Mouse (Mus musculus): Measurements from ENCODE around the gene Fibin.

GRCm38 (mm10) chr2:110313305-110313824, 49.6 kb downstream of the Fibin start:
- TF ChIP-seq CTCF (IDR thresholded peaks at IDR 0.05; ENCODE audit: low read depth) = no peak
- TF ChIP-seq EP300 (IDR thresholded peaks at IDR 0.05; ENCODE audit: low read depth) = no peak
